In genomic region chr9:6251990-6252389, GRCm38 (mm10) we compare ENCODE assay signal across 29 mouse cellular contexts. TPM values are rescaled to one million over a fixed set of nuclear protein-coding genes. Genes with fewer than 3 reads are reported as not detected.
DNase-seq lines count a peak whose midpoint lies in the region; ATAC-seq and TF ChIP-seq lines count a peak whose summit lies in the region.
"Had no signal": no experiment of that assay in that cellular context is flagged by ENCODE, and none has a peak within 500 bp of the region (broad histone marks: within the 10 kb centered on the region; RNA-seq: fewer than 3 reads in every experiment).

No protein-coding gene starts in this region.

- TF ChIP-seq CTCF in brain, embryonic 14.5 days (IDR thresholded peaks at IDR 0.05; ENCODE audit: borderline replicate concordance, extremely low read depth, insufficient read depth, insufficient read length) = no peak
- no peak for TF ChIP-seq CTCF in forebrain, postnatal 0 days (IDR thresholded peaks at IDR 0.05; ENCODE audit: low read depth)

- DNase-seq in forebrain, embryonic 10.5 days (ENCODE audit: extremely low spot score, low spot score) = no peak
- no peak for DNase-seq in forebrain, embryonic 11.5 days (ENCODE audit: low spot score)
- peak; percentile 8 for DNase-seq in brain, embryonic 14.5 days (ENCODE audit: low read depth)
- no peak for DNase-seq in forebrain, postnatal 0 days
- no peak for DNase-seq in cerebellum, adult 11 months
- DNase-seq: adrenal gland, postnatal 10 days; adrenal gland, postnatal 25 days; B cell, adult 2 months; cerebellum, adult 18-20 months; cerebellum, adult 8-10 months; cerebellum, adult 9-11 months; cerebellum, postnatal 14 days; cerebellum, postnatal 36 days; embryo, embryonic 11 days had no signal

- 75% methylated on average over 2 of the region's 2 CpGs for WGBS in forebrain, embryonic 13.5 days
- 87% methylated on average over 2 of the region's 2 CpGs for WGBS in forebrain, embryonic 10.5 days
- WGBS in forebrain, embryonic 15.5 days = 60% methylated on average over 2 of the region's 2 CpGs
- 94% methylated on average over 2 of the region's 2 CpGs for WGBS in forebrain, embryonic 11.5 days
- 49% methylated on average over 2 of the region's 2 CpGs for WGBS in forebrain, postnatal 0 days

- no peaks in the 10 kb centered on the region for H3K36me3 ChIP-seq in forebrain, embryonic 13.5 days (ENCODE audit: poor library complexity, severe bottlenecking)
- no peaks in the 10 kb centered on the region for H3K36me3 ChIP-seq in forebrain, embryonic 10.5 days (replicated peaks)
- H3K36me3 ChIP-seq in forebrain, embryonic 15.5 days = no peaks in the 10 kb centered on the region
- no peaks in the 10 kb centered on the region for H3K36me3 ChIP-seq in forebrain, embryonic 11.5 days (ENCODE audit: control insufficient read depth, insufficient read depth, low read length)
- H3K36me3 ChIP-seq in forebrain, postnatal 0 days (ENCODE audit: insufficient read depth) = no peaks in the 10 kb centered on the region
- H3K36me3 ChIP-seq: embryonic facial prominence, embryonic 13.5 days; embryonic facial prominence, embryonic 15.5 days; G1E had no signal

- H3K4me1 ChIP-seq in forebrain, embryonic 13.5 days = 0 out of 2 replicates have a peak, but pooled peaks cover 3% of the 10 kb centered on the region
- 0 out of 2 replicates have a peak, but pooled peaks cover 5% of the 10 kb centered on the region for H3K4me1 ChIP-seq in forebrain, embryonic 10.5 days
- peaks cover 7% of the 10 kb centered on the region; the same call in 1 of the 2 replicates for H3K4me1 ChIP-seq in forebrain, embryonic 15.5 days
- H3K4me1 ChIP-seq in forebrain, embryonic 11.5 days (replicated peaks; ENCODE audit: control insufficient read depth, insufficient read depth, low read length) = no peaks in the 10 kb centered on the region
- H3K4me1 ChIP-seq in forebrain, postnatal 0 days (ENCODE audit: insufficient read depth) = no peaks in the 10 kb centered on the region; the same call in 1 of the 2 replicates
- H3K4me1 ChIP-seq: embryonic facial prominence, embryonic 13.5 days; embryonic facial prominence, embryonic 15.5 days had no signal

- no peak overlapping the region for H3K4me2 ChIP-seq in forebrain, embryonic 13.5 days
- H3K4me2 ChIP-seq in forebrain, embryonic 15.5 days (replicated peaks) = no peak overlapping the region
- no peak overlapping the region for H3K4me2 ChIP-seq in forebrain, embryonic 11.5 days (ENCODE audit: low read depth, low read length, severe bottlenecking)
- no peak overlapping the region for H3K4me2 ChIP-seq in forebrain, postnatal 0 days (ENCODE audit: low read depth)
- H3K4me2 ChIP-seq: embryonic facial prominence, embryonic 13.5 days; embryonic facial prominence, embryonic 15.5 days had no signal

- no peak overlapping the region for H3K4me3 ChIP-seq in forebrain, embryonic 13.5 days
- H3K4me3 ChIP-seq in forebrain, embryonic 10.5 days = no peak overlapping the region
- H3K4me3 ChIP-seq in forebrain, embryonic 15.5 days = no peak overlapping the region
- no peak overlapping the region for H3K4me3 ChIP-seq in forebrain, embryonic 11.5 days (ENCODE audit: low read depth, low read length)
- no peak overlapping the region for H3K4me3 ChIP-seq in forebrain, postnatal 0 days (ENCODE audit: low read depth, low read length)
- H3K4me3 ChIP-seq: embryonic facial prominence, embryonic 13.5 days; embryonic facial prominence, embryonic 15.5 days; erythroblast, embryonic 14.5 days had no signal

- no peak overlapping the region for H3K27ac ChIP-seq in forebrain, embryonic 13.5 days
- no peak overlapping the region for H3K27ac ChIP-seq in forebrain, embryonic 10.5 days
- no peak overlapping the region for H3K27ac ChIP-seq in forebrain, embryonic 15.5 days (replicated peaks)
- H3K27ac ChIP-seq in forebrain, embryonic 11.5 days (ENCODE audit: low read depth, low read length) = no peak overlapping the region
- no peak overlapping the region for H3K27ac ChIP-seq in forebrain, postnatal 0 days (ENCODE audit: low read depth, low read length)
- H3K27ac ChIP-seq: embryonic facial prominence, embryonic 13.5 days; embryonic facial prominence, embryonic 15.5 days had no signal

- no peaks in the 10 kb centered on the region for H3K27me3 ChIP-seq in forebrain, embryonic 13.5 days
- no peaks in the 10 kb centered on the region for H3K27me3 ChIP-seq in forebrain, embryonic 10.5 days (ENCODE audit: poor library complexity, severe bottlenecking)
- H3K27me3 ChIP-seq in forebrain, embryonic 15.5 days = no peaks in the 10 kb centered on the region
- no peaks in the 10 kb centered on the region for H3K27me3 ChIP-seq in forebrain, embryonic 11.5 days (ENCODE audit: control insufficient read depth, insufficient read depth, low read length)
- no peaks in the 10 kb centered on the region for H3K27me3 ChIP-seq in forebrain, postnatal 0 days (ENCODE audit: insufficient read depth, low read length)
- H3K27me3 ChIP-seq: CH12.LX; embryonic facial prominence, embryonic 13.5 days; embryonic facial prominence, embryonic 15.5 days; Patski had no signal

- TF ChIP-seq POLR2A in brain, embryonic 14.5 days (IDR thresholded peaks at IDR 0.05; ENCODE audit: borderline replicate concordance, extremely low read depth, insufficient read depth, insufficient read length, poor library complexity, severe bottlenecking) = no peak

- ATAC-seq in forebrain, embryonic 13.5 days = peak; percentile 52; the same call in 1 of the 2 replicates
- ATAC-seq in forebrain, embryonic 15.5 days (replicated peaks) = peak; percentile 44
- ATAC-seq in forebrain, embryonic 11.5 days (replicated peaks; ENCODE audit: low FRiP score) = no peak
- peak; percentile 37 for ATAC-seq in forebrain, postnatal 0 days
- ATAC-seq: activated CD4-positive, CD25-positive, alpha-beta regulatory T cell, adult 4 months; CD4-positive, CD25-positive, alpha-beta regulatory T cell, adult 4 months; Patski had no signal

- H3K9ac ChIP-seq in forebrain, embryonic 13.5 days = no peak overlapping the region
- H3K9ac ChIP-seq in forebrain, embryonic 15.5 days (replicated peaks) = no peak overlapping the region
- no peak overlapping the region for H3K9ac ChIP-seq in forebrain, embryonic 11.5 days (ENCODE audit: low read length)
- H3K9ac ChIP-seq in forebrain, postnatal 0 days = no peak overlapping the region
- H3K9ac ChIP-seq: embryonic facial prominence, embryonic 13.5 days; embryonic facial prominence, embryonic 15.5 days had no signal

- H3K9me3 ChIP-seq in forebrain, embryonic 13.5 days (replicated peaks) = no peaks in the 10 kb centered on the region
- H3K9me3 ChIP-seq in forebrain, embryonic 10.5 days = no peaks in the 10 kb centered on the region
- no peaks in the 10 kb centered on the region for H3K9me3 ChIP-seq in forebrain, embryonic 15.5 days
- no peaks in the 10 kb centered on the region for H3K9me3 ChIP-seq in forebrain, embryonic 11.5 days (ENCODE audit: control insufficient read depth, low read length)
- H3K9me3 ChIP-seq in forebrain, postnatal 0 days (ENCODE audit: low read length) = no peaks in the 10 kb centered on the region
- H3K9me3 ChIP-seq: embryonic facial prominence, embryonic 13.5 days; embryonic facial prominence, embryonic 15.5 days; G1E had no signal

RNA-seq across cellular contexts. Expression of gene Ddi1, which starts 17.7 kb away (rescaled TPM):
- polyA plus RNA-seq in forebrain, embryonic 13.5 days (2015; fragmentation: Nextera tagmentation; extraction: Ambion mirVana) = 0.03 TPM in 1 of 2 replicates, not detected in the other
- 0.02 and 0.06 TPM in 2 replicates for polyA plus RNA-seq in forebrain, embryonic 10.5 days (2016; fragmentation: Nextera tagmentation; extraction: Ambion mirVana)
- polyA plus RNA-seq in forebrain, embryonic 15.5 days (2015; fragmentation: Nextera tagmentation; extraction: Ambion mirVana) = not detected in 2 replicates
- polyA plus RNA-seq in forebrain, embryonic 11.5 days (2014; fragmentation: Nextera tagmentation; extraction: Ambion mirVana) = 0.08 and 0.09 TPM in 2 replicates
- not detected in 2 replicates for polyA plus RNA-seq in brain, embryonic 14.5 days (2012; rRNA removed)
- total RNA-seq in forebrain, postnatal 0 days (2014; rRNA removed) = not detected in 2 replicates
- polyA plus RNA-seq in forebrain, postnatal 0 days (2015; fragmentation: Nextera tagmentation; extraction: Ambion mirVana) = not detected in 2 replicates
- total RNA-seq: adrenal gland, adult 18-20 months; adrenal gland, postnatal 10 days; adrenal gland, postnatal 25 days; adrenal gland, postnatal 4 days; CH12.LX; common myeloid progenitor, adult 5-6 weeks had no signal
- polyA plus RNA-seq: activated CD4-positive, CD25-positive, alpha-beta regulatory T cell, adult 4 months; CD4-positive, CD25-positive, alpha-beta regulatory T cell, adult 4 months; embryonic facial prominence, embryonic 11.5 days; erythroblast, embryonic 14.5 days; frontal cortex, adult 2 months; G1E had no signal
